Mouse (Mus musculus) testis, adult 2 months (tissue): ENCODE results near the gene Flvcr2. TPM values are rescaled to one million over a fixed set of nuclear protein-coding genes. Genes with fewer than 3 reads are reported as not detected.

Source experiments
- H3K27ac ChIP-seq: fragments of 200-500 bp; 2 replicates; pipeline ENCODE4 v1.5.1; 2012; ENCODE audit warnings: low read depth, low read length; ENCODE audit not compliant: control insufficient read depth, insufficient read depth
- H3K27me3 ChIP-seq: fragments of 200-500 bp; 2 replicates; pipeline ENCODE4 v1.6.1; 2012; ENCODE audit warnings: mild to moderate bottlenecking, low read length, moderate library complexity; ENCODE audit not compliant: control insufficient read depth, insufficient read depth
- H3K36me3 ChIP-seq: fragments of 200-500 bp; 2 replicates; pipeline ENCODE4 v1.6.1; 2012; ENCODE audit warnings: mild to moderate bottlenecking, low read length; ENCODE audit not compliant: control insufficient read depth, insufficient read depth
- H3K4me1 ChIP-seq: fragments of 200-500 bp; 2 replicates; pipeline ENCODE4 v1.6.1; 2012; ENCODE audit warnings: low read length; ENCODE audit not compliant: control insufficient read depth, insufficient read depth
- H3K4me3 ChIP-seq: fragments of 200-500 bp; 2 replicates; pipeline ENCODE4 v1.5.1; 2012; ENCODE audit warnings: low read depth, mild to moderate bottlenecking, low read length, moderate library complexity, mixed read lengths; ENCODE audit not compliant: control insufficient read depth
- CTCF ChIP-seq: fragments of 200-500 bp; IDR thresholded peaks from 2 replicates; pipeline ENCODE4 v1.5.1; 2012; ENCODE audit warnings: low read depth, mild to moderate bottlenecking, inconsistent platforms, low read length, moderate library complexity; ENCODE audit not compliant: control insufficient read depth, insufficient read depth, insufficient replicate concordance
- POLR2A ChIP-seq: fragments of 200-500 bp; IDR thresholded peaks from 2 replicates; pipeline ENCODE4 v1.6.1; 2012; ENCODE audit warnings: low read depth, mild to moderate bottlenecking, inconsistent platforms, low read length, moderate library complexity; ENCODE audit not compliant: control insufficient read depth
- polyA plus RNA-seq: library from polyadenylated mRNA; depleted of rRNA; stranded (reverse); fragments of >200 nt; gene quantifications from 2 replicates; pipeline ENCODE4 v1.2.3, GENCODE M21; 2012

Gene Flvcr2
- polyA plus RNA-seq, 1 experiment: 59.5 TPM

- H3K4me1 ChIP-seq: no peaks in the 10 kb centered on the region; the same call in 1 of the 2 replicates
- H3K27ac ChIP-seq: no peak overlapping the region
- peak overlapping the region; percentile 87 for H3K4me3 ChIP-seq
- no peaks in the 10 kb centered on the region for H3K36me3 ChIP-seq
- TF ChIP-seq CTCF (no peak), POLR2A (no peak)
- peaks cover 3% of the 10 kb centered on the region; the same call in 1 of the 2 replicates for H3K27me3 ChIP-seq
These were observed 419 bp downstream of the Flvcr2 start for GRCm38 (mm10) chr12:85746696-85747219.

GRCm38 (mm10) chr12:85747343-85747742 is 1.0 kb downstream of the Flvcr2 start:
- Histone ChIP-seq H3K27ac (no peak overlapping the region), H3K4me3 (peak overlapping the region; percentile 87), H3K36me3 (no peaks in the 10 kb centered on the region), H3K27me3 (peaks cover 3% of the 10 kb centered on the region; the same call in 1 of the 2 replicates), H3K4me1 (no peaks in the 10 kb centered on the region; the same call in 1 of the 2 replicates)
- TF ChIP-seq POLR2A: no peak; the same call in 1 of the 2 replicates
- no peak for TF ChIP-seq CTCF

GRCm38 (mm10) chr12:85749861-85750260 is 3.5 kb downstream of the Flvcr2 start:
- no peak for TF ChIP-seq CTCF
- no peak for TF ChIP-seq POLR2A
- Histone ChIP-seq H3K4me1 (no peaks in the 10 kb centered on the region; the same call in 1 of the 2 replicates), H3K4me3 (no peak overlapping the region), H3K27ac (no peak overlapping the region), H3K27me3 (peaks cover 3% of the 10 kb centered on the region; the same call in 1 of the 2 replicates), H3K36me3 (no peaks in the 10 kb centered on the region)

- H3K27me3 ChIP-seq: no peaks in the 10 kb centered on the region
- H3K36me3 ChIP-seq: no peaks in the 10 kb centered on the region
- no peaks in the 10 kb centered on the region; the same call in 1 of the 2 replicates for H3K4me1 ChIP-seq
- no peak overlapping the region for H3K4me3 ChIP-seq
- no peak for TF ChIP-seq POLR2A
- TF ChIP-seq CTCF: no peak
- no peak overlapping the region for H3K27ac ChIP-seq
These were observed 5.8 kb downstream of the Flvcr2 start for GRCm38 (mm10) chr12:85752116-85752515.

GRCm38 (mm10) chr12:85753223-85753622 is 6.9 kb downstream of the Flvcr2 start:
- TF ChIP-seq POLR2A (no peak), CTCF (no peak)
- H3K4me3 ChIP-seq: no peak overlapping the region
- H3K27me3 ChIP-seq: no peaks in the 10 kb centered on the region
- H3K27ac ChIP-seq: no peak overlapping the region
- H3K36me3 ChIP-seq: no peaks in the 10 kb centered on the region
- no peaks in the 10 kb centered on the region; the same call in none of the 2 replicates for H3K4me1 ChIP-seq

GRCm38 (mm10) chr12:85754611-85755265 is 8.4 kb downstream of the Flvcr2 start:
- Histone ChIP-seq H3K4me3 (no peak overlapping the region), H3K27ac (no peak overlapping the region), H3K27me3 (no peaks in the 10 kb centered on the region), H3K36me3 (no peaks in the 10 kb centered on the region), H3K4me1 (peaks cover 2% of the 10 kb centered on the region)
- TF ChIP-seq POLR2A (no peak), CTCF (no peak)

- H3K27me3 ChIP-seq: no peaks in the 10 kb centered on the region
- H3K4me3 ChIP-seq: no peak overlapping the region
- no peaks in the 10 kb centered on the region for H3K36me3 ChIP-seq
- no peak overlapping the region for H3K27ac ChIP-seq
- peaks cover 3% of the 10 kb centered on the region for H3K4me1 ChIP-seq
- TF ChIP-seq POLR2A (no peak), CTCF (no peak)
These were observed 10.1 kb downstream of the Flvcr2 start for GRCm38 (mm10) chr12:85756455-85756854.

- TF ChIP-seq CTCF (no peak), POLR2A (no peak)
- peaks cover 4% of the 10 kb centered on the region for H3K4me1 ChIP-seq
- H3K27ac ChIP-seq: no peak overlapping the region
- H3K27me3 ChIP-seq: no peaks in the 10 kb centered on the region
- H3K4me3 ChIP-seq: no peak overlapping the region
- H3K36me3 ChIP-seq: no peaks in the 10 kb centered on the region
These were observed 10.7 kb downstream of the Flvcr2 start for GRCm38 (mm10) chr12:85757074-85757473.
